Mouse (Mus musculus): ENCODE results near the gene Ids.
"Not testable (repeated sequence)": the region's sequence is repeated elsewhere in the genome, so short reads cannot be mapped to it uniquely, and the experiment has no call there.

Gene Ids

DNA sequence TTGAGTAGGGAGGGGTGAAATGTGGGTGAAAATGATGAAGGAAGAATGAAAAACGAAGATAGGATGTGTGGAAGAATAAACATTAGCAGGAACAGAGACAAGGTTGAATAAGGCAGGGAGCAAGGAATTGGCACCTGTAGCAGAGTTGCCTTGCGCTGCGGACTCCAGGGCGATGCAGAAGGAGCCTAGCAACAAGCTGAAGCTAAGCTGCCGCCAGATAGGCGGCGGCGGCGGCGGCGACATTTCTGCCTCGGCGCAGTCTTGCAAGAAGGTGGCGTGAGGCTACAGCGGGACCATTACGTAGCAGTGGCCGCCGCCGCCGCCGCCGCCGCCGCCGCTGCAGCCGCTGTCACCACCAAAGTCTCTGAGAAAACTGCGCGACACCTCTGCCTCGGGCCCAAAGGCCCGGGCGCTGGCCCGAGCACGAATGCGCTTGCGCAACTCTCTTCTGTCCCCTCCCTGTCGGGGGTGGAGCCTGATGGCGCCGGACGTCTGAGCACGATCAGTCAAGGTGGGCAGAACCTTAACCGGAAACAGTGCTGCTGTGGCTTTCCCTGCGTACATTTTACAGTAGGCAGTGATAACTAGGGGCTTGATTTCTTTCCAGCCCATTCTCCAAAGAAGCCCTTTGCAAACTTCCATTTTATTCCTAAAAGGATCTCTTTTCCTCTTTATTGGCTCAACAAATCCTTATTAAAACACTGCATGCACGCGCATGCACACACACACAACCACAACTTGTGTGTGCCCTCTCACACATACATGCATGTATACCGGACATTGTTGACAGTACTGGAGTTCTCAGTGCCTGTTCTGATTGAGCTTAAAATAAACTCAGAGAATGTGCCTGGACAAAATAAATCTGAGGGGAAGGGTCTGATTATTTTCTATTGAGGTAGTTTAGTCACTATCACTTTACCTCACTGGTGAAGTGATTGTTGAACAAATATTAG, at the start of gene Ids:
Gene Ids, minus strand, starts transcription at position 424 of the 953 bp plus-strand sequence.
- DNase-seq (ENCODE audit: low spot score in 2 of 2), result peak; percentile 89 to 90

GRCm38 (mm10) chrX:70392636-70393035, 27.8 kb upstream of the Ids start:
- not testable (repeated sequence) for DNase-seq (ENCODE audit: low spot score in 2 of 2)

GRCm38 (mm10) chrX:70385962-70386351, 21.1 kb upstream of the Ids start:
- no peak for DNase-seq (ENCODE audit: low spot score in 2 of 2)

DNA sequence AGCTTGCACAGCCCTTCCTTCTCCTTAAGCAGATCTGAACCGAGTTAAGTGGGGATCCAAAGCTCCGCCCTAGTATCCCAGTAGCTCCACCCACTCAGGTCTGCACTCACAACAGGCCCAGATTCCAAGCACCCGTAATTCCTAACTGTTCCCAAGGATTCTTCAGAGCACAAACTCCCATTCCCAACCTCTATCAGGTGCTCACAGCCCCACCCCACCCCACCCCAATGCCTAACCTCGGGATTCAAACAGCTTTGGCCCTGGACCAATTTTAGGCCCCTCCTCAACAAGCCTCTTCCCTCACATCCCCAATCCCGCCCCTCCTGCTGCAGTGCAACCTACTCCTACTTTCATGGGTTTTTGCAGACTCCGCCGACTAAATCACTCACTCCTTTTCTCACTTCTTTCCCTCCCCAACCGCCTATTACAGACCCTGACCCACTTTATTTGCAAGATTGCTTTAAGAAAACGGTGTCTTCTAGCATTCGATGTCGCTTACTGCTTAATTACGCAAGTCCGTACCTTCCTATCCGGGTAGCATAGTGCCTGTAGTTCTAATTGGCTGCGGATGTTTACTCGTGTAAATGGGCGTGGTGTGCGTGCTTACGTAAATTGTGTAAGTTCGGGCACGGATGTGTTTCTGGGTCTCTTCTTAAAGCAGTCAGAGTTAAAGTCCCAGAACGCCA, 20.5 kb upstream of the Ids start, which contains the start of gene 1110012L19Rik:
Gene 1110012L19Rik, plus strand, starts transcription at position 602 of the 686 bp plus-strand sequence.
- DNase-seq (ENCODE audit: low spot score in 2 of 2), result peak; percentile 70 to 80

GRCm38 (mm10) chrX:70384917-70385275, 20.0 kb upstream of the Ids start:
- no peak for DNase-seq (ENCODE audit: low spot score in 2 of 2)

- DNase-seq (ENCODE audit: low spot score in 2 of 2), result not testable (repeated sequence)
Observed at GRCm38 (mm10) chrX:70374469-70375110, 9.7 kb upstream of the Ids start.

DNA sequence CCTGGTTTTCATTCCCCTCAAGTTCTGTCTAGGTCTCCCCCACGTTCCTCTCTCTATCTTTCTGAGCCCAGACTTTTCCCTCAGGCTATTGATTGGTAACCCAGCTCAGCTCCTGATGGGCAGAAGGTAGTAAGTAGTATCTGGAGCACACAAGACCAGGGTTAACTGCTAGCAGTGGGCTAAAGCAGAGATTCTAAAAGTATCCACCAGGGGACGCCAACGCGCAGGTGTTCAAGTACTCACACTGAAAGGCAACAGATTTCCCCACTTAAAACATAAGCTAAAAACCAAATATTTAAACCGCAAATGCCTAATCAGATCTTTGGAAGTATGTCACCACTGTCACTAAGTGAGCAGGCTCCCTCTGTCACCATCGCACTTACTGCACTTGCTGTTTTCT, 4.9 kb upstream of the Ids start:
- not testable (repeated sequence) for DNase-seq (ENCODE audit: low spot score in 2 of 2)

DNA sequence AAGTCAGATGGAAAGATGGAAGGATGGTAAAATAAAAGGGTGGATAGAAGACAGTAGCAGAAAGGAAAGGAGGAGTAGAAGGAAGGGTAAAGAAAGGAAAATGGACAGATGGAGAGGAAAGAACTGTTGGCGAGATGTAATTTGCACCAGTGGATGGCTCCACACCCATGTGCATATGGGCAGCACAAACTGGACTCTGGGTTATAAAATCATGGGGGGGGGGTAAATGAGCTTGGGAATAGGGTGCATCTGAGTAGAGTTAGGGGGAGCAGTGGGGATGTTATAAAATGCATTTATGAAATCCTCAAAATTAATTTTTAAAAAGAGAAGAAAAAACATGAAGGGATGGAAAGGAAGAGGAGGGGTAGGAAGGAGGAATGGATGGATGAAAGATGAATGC, 682 bp downstream of the Ids start:
- no peak for DNase-seq (ENCODE audit: low spot score in 2 of 2)

- no peak for DNase-seq (ENCODE audit: low spot score in 2 of 2)
Observed at GRCm38 (mm10) chrX:70363446-70363845, 1.4 kb downstream of the Ids start.

- no peak for DNase-seq (ENCODE audit: low spot score in 2 of 2)
Observed at GRCm38 (mm10) chrX:70362985-70363384, 1.9 kb downstream of the Ids start.

DNA sequence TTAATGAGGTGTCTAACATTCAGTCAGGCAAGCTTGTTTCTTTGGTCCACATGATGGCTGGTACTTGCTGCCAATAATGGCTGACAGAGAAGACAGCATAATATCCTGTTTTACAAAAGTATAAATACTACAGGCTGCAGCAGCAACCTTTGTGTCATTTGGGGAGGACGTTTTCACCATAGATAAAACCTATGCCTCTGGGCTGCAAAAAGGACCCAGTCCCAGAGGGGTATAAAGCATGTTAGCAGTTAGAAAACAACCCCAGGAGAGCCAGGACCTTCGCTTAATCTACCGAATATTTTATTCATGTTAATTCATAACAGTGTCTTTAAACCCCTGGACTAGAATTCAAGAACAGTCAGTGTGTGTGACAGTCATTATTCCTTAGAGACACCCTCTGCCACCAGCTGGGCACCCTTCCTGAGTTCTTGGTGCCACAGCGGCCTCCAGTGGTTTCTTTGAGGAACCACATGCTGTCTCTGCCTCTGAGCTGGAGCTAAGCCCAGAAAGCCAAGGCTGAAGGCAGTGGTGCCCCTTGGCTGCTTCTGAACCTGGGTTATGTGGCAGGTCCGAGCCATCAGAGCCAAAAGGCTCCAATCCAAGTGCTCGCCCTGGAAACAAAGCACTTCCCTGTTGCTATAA, 34.6 kb downstream of the Ids start:
- peak in 1 of 2 experiments; percentile 0 for DNase-seq (ENCODE audit: low spot score in 2 of 2)

DNA sequence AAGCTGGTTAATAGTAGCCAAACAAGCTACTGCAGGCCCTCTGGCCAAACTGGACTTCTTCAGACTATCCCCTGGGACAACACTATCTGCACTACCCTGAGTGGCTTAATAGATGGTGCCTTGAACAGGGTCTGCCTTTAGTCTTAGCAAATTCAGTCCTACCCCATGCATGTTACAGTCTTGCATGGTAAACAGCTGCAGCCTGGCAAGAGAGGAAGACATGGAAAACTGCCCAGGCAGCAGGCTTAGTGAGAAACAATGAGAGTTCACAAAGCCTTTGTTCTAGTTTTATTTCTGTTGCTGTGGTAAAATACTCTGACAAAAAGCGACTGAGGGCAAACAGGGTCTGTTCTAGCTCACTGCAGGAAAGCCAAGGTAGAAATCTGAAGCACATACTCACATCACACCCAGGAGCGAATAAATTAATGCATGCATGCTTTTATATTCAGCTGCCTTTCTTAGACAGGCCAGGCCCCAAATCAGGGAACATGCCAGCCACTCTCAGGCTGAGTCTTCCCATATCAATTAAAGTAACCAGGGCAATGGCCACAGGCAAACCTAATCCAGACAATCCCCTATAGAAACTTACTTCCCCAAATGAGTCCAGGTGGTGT, 36.2 kb downstream of the Ids start:
- DNase-seq (ENCODE audit: low spot score in 2 of 2), result no peak

DNA sequence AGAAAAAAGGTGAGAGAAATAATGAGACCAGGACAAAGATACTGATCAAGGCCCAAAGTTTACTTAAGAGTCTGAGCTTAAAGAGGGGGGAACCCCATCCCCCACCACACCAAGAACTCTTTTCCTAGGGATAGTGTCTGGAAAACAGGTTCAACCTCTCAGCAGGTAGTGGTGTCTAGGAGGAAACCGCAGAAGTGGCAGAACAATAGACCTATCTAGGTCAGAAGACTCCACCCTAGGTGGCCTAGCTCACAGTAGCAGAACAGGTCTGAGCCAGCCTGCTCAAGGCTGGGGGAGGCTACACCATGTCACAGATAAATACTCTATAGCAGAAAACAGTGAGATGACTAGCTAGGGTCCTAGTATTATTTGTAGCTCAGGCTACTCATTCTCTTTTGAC, 37.2 kb downstream of the Ids start:
- no peak for DNase-seq (ENCODE audit: low spot score in 2 of 2)

DNA sequence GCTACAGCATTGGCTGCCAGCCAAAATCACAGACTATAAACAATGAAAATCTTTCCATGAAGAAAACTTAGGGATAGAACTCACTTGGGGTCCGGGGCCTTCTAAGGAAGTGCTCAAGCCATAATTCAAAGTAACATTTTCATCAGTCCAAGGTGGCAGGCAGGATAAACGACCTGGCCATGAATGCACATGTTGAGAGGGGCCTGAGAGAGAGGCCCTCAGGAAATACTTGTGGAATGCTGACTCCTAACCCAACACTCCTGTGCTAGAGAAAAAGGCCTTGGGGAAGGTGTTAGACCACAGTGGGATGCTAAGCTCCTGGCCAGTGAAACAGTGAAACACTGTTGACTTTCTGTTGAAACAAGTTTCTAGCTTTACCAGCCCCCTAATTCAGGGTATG, 45.6 kb downstream of the Ids start:
- no peak for DNase-seq (ENCODE audit: low spot score in 2 of 2)

DNA sequence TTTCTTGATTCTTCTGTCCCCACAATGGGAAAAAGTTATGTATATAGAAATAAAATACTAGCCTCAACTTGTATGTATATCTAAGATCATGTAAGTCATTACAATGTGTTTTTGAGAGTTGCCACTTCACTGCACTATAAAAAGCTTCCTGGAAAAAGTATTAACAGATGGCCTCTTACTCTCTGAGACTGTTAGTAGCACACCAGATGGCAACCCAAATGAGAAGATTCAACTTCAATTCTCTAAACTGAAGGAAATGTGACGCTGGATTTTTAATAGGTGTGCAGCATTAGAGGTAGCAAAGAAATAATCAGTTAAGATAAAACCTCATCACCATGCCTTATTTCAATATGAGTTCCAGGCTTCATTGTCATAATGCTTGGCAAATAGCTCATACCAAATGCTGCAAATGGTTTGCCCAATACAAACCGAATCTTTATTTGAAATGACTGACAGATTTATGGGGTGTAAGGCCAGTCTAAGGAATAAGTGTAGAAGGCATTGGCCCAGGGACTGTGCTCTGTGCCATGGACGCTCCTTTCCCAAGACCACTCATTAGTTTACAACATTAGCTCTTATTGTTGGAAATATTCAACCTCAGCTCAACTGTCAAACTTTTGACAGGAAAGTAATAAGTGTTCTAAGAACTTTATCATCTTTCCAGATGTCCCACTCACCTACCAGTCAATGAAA, 49.8 kb downstream of the Ids start:
- DNase-seq (ENCODE audit: low spot score in 2 of 2), result no peak
